Mouse (Mus musculus) Muller cell, postnatal 12 days (primary cell): ENCODE measurements around the gene Zfp933.
"Not testable (repeated sequence)": the region's sequence is repeated elsewhere in the genome, so short reads cannot be mapped to it uniquely, and the experiment has no call there.

ENCODE experiments used
- DNase-seq: peaks from one replicate; pipeline ENCODE4 v3.0.0-alpha.2; 2015; ENCODE audit errors: inconsistent ontology term

The Zfp933 gene

DNA sequence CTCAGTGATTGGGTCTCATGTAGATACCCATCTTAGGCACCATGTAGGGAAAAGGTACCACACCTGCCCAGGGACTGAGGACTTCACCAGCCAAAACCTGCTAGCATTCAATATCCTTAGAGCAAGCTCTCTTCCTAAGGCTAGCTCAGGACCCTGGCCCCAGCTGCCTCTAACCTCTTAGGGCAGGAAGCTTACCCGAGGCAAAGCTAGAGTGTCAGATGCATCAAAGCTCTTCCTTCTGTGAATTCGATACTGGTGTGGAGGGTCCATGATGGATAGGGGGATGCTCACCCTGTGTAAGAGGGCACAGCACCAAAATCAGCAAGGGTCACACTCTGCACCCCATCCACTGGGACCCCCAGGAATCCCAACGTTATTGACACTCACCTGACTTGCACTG lies 13.9 kb upstream of the Zfp933 start:
- no peak for DNase-seq

DNA sequence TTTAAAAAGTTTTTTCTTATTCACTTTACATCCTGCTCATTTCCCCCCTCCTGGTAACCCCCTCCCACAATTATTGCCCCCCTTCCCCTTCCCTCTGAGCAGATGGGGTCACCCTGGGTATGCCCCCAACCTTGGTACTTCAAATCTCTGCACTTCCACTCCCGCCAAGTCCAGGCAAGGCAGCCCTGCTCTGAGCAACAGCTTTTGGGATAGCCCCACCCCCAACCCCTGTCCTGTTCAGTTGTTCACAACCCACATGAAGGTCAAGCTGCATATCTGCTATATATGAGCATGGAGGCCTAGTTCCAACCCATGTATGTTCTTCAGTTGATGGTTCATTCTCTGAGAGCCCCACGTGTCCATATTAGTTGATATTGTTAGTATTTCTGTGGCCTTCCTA lies 2.6 kb upstream of the Zfp933 start:
- DNase-seq = no peak

DNA sequence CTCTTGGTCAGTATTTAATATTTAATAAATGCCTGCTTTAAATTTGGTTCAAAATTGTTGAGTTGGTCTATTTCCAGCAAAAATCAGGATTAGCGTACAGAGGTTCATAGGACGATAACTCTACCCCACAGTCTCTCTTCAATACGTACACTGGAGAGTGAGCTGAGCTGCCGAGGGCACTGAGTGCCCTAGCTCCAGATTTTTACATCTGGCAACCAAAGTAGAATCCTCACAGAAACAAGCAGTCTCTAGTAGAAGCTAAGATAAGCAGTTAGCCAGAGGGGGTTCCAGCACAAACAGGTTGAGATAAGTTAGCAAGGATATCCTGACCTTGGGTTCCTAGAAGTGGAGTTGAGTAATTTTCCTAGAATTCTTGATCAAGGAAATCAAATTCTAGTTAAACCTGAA lies 422 bp upstream of the Zfp933 start:
- DNase-seq = no peak

DNA sequence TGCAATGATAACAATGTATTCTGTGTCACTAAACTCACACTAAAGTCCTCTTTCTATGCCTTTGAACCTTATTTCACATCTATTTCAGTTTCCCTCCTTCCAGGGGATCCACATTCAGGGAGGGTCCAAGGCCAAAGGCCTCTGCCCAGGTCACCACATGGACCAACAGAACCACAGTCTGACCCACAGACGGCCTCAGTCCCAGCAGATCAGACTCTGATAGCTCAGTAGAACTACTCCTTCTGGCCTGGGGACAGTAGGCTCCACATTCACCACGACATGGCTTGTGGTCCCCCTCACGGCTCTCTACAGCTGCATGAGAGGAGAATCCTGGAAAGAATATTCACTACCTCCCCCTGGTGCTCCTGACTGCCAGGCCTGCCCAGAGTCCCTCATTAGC lies 5.3 kb downstream of the Zfp933 start:
- DNase-seq = no peak

DNA sequence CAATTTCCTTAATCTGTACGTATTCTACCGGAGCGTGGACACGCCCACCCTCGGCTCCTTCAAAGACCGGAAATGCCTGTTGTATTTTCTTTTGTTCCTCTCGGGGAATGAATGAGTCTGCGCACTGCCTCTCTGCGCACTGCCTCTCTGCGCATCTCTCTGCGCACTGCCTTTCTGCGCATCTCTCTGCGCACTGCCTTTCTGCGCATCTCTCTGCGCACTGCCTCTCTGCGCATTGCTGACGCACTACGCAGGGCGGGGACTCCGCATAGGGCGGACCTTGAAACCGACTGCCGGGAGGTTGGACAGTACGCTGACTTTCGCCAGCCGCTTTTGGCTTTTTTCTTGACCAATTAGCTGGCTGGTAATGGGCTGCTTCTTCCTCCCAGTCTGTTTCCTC lies 8.9 kb downstream of the Zfp933 start:
- not testable (repeated sequence) for DNase-seq

DNA sequence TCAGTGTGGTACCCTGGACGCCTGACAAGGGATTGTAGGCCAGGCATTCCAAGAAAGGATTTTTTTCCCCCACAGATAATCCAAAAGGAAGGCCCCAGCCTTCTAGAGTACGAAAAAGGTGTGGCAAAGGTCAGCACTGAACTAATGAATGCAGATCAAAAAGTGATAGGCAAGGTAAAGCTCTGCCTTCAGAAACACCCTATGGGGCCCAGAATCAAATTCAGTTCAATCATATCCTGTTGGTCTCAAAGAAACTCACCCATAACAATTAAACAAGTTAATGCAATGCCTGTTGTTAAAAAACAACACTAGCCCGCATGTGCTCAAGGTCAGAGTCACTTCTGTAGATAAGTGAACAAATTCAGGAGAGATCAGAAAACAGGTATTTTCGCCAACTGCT lies 23.8 kb downstream of the Zfp933 start:
- DNase-seq = no peak

DNA sequence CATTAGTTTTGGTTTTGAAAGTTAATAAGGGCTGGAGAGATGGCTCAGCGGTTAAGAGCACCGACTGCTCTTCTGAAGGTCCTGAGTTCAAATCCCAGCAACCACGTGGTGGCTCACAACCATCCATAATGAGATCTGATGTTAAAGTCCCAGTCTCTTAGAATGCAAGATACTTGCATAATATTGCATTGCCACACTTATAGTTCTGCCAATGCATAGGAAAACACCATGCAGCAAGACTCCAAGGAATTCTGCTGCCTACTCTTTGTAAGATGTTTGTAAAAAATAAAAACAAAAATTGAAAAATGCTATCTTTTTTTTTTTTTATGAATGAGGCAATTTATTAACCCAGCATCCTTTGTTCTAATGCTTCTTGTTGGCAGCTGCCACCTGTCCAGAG lies 26.8 kb downstream of the Zfp933 start:
- DNase-seq = not testable (repeated sequence)

DNA sequence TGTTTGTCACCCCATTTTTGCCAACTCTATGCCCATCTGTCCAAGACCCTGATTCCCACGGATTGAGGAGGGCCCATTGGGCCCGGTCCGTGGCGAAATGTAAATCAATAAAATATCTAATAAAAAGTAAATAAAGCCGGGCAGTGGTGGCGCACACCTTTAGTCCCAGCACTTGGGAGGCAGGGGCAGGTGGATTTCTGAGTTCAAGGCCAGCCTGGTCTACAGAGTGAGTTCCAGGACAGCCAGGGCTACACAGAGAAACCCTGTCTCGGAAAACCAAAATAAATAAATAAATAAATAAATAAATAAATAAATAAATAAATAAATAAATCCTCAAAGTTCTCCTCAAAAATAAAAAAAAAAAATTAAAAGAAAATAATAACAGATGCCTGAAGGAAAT lies 28.5 kb downstream of the Zfp933 start:
- not testable (repeated sequence) for DNase-seq

DNA sequence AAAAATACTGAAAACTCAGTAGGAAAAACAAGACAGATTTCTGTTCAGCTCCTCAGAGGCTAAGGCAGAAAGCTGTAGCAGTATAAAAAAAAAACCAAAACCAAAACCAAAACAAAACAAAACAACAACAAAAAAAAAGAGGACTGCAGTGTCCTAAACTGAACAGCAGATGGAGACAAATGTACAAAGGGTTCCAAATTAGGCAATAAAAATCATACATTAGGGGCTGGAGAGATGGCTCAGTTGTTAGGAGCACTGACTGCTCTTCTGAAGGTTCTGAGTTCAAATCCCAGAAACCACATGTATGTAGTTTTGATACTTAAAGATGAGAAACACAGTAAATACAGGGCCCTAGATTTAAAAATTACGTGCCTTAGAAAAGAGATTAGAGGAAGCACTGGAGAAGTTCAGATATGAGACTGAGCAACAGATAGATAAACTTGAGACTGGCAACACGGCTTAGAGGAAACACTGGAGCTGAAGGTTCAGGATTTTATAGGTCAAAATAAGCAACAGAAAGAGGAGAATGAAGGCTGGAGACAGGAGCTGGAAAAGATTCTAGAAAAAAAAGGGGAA lies 33.5 kb downstream of the Zfp933 start:
- DNase-seq = peak; percentile 39

DNA sequence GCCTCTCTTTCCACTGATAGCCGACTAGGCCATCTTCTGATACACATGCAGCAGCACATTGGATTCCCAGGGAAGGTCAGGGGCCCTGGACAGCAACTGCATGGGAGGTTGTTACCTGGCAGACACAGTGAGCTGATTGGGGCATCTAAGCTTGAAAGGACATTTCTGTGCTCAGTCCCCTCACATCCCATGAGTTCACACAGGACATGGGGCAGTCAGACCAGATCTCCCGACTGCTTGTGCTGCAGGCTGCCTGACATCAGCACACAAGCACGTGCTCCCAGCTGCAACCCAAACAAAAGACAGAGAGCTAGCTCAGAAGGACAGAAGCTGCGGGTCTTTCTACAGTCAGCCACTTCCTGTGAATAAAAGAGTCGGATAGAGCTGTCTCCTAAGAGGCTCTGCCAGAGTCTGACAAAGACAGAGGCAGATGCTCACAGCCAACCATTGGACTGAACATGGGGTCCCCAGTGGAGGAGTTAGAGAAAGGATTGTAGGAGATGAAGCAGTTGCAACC lies 34.9 kb downstream of the Zfp933 start:
- no peak for DNase-seq

DNA sequence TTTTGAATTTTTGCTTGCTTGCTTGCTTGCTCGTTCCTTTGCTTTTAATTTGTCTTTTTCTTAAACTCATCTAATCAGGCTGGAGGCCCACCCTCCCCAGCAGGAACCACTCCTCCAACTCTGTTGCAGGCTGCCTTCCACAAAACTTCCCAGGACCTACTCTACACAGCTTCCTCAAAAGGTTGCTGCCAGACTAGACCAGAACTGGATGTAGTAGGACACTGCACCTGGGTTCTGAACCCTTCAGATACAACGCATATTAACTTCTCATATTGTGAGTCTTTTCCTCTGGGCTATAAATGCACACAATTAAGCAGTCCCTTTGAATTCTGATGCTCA lies 38.2 kb downstream of the Zfp933 start:
- not testable (repeated sequence) for DNase-seq

DNA sequence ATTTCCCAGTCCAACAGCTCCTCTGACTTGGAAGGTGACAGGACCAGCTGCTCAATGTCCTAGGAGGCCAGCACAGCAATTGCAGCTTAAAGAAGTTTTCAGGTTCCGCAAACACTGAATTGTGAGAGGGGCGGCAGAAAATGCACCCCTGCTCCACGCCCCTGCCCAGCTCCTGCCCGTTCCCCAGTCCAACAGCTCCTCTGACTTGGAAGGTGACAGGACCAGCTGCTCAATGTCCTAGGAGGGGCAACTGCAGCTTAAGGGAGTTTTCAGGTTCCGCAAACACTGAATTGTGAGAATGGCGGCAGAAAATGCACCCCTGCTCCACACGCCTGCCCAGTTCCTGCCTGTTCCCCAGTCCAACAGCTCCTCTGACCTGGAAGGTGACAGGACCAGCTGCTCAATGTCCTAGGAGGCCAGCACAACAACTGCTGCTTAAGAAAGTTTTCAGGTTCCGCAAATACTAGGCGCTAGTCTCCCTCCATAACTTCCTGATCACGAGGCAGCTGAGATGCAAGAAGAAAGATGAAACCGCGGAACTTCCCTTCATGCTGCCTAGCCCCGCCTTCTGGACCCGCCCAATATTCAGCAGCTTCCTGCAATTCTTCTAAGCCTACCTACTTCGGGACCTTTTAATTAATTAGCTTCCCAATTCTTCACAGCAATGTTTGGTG lies 38.7 kb downstream of the Zfp933 start, which contains the start of gene Zfp984:
Gene Zfp984 (minus strand): TSS at position 497 of the 674 bp plus-strand sequence.
- peak; percentile 59 for DNase-seq

DNA sequence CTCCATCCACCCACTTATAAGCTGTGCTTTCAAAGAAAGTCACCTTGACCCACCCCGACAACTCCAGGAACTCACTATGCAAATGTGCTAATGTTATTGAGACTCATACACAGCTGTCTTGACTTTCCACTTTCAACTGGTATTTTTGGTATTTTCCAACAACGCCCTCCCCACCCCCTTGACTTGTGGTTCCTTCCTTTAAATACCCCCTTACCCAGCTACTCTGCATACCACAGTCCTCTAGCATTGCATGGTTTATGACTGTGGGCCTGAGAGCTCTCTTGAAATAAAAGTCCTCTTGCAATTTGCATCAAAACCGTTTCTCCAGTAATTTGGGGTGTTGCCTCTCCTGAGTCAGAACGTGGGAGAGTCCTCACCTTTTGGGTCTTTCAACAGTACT lies 39.7 kb downstream of the Zfp933 start:
- DNase-seq = not testable (repeated sequence)

DNA sequence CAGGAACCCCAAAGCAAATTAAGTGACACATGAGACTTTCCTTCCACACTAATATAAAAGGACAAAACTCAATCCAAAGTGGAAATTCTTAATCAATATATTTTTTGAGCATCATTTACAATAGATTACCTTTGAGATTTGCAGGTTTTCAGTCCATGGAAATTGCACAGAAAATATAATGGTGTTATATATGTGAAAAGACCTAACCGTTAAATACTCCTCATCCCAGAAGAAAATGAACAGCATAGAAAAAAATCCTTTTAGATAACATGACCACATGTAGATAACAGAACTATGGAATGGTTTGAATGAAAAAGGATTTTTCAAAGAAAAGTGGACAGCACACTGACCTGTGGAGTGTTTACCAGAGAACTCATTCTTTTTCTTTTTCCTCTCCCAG lies 52.9 kb downstream of the Zfp933 start:
- not testable (repeated sequence) for DNase-seq

DNA sequence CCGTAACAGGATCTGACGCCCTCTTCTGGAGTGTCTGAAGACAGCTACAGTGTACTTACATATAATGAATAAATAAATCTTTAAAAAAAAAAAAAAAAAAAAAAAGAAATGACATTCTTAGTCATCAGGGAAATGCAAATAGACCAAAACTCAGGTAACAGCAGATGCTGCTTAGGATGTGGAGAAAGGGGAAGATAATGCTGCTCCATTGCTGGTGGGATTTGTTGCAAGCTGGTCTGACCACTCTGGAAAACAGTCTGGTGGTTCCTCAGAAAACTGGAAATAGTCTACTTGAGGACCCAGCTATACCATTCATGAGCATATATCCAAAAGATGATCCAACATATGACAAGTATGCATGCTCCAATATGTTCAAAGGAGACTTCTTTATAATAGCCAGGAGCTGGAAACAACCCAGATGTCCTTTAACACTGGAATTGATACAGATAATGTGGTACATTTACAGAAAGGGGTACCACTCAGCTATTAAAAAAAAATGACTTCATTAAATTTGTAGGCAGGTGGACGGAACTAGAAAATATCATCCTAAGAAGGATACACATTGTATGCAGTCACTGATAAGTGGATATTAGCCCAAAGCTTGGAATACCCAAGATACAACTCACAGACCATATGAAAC lies 54.0 kb downstream of the Zfp933 start:
- DNase-seq = not testable (repeated sequence)

DNA sequence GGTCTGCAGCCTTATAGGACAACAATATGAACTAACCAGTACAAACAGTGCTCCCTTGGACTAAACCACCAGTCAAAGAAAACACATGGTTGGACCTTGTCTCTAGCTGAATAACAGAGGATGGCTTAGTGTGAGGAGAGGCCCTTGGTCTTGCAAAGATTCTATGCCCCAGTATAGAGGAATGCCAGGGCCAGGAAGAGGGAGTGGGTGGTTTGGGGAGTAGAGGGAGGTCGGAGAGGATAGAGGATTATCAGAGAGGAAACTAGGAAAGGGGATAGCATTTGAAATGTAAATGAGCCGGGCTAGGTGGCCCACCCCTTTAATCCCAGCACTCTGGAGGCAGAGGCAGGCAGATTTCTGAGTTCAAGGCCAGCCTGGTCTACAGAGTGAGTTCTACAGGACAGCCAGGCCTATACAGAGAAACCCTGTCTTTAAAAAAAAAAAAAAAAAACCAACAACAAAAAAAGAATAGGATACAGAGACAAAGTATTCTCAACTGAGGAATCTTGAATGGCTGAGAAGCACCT lies 54.7 kb downstream of the Zfp933 start:
- not testable (repeated sequence) for DNase-seq

DNA sequence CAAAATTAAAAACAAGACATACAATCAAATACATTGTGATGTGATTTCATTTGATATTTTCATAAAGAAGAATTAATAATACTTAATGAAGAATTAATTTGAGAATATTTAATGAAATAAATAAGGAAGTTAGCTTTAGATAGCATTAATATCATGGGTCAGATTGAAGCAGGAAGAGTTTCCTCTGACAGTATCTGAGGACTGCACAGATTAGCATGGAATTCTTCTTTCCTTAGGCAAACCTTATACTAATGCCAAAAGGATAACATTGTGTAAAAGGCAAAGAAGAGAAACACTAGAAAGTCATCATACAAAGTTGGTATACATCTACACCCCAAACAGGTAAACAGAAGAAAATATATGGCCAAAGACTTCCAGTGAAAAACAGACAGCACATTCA lies 56.4 kb downstream of the Zfp933 start:
- DNase-seq = not testable (repeated sequence)
